Mouse (Mus musculus) olfactory bulb, adult 2 months (tissue): ENCODE data around the gene Itgal. TPM values are rescaled to one million over a fixed set of nuclear protein-coding genes. Genes with fewer than 3 reads are reported as not detected.
A peak's percentile ranks its signal among the peaks of the same experiment; 100 is the strongest.
"Not testable (repeated sequence)": the region's sequence is repeated elsewhere in the genome, so short reads cannot be mapped to it uniquely, and the experiment has no call there.

ENCODE experiments used
- H3K27ac ChIP-seq: fragments of 200-500 bp; 2 replicates; pipeline ENCODE4 v1.5.1; 2012; ENCODE audit warnings: low read depth, low read length; ENCODE audit not compliant: insufficient read depth
- H3K4me1 ChIP-seq: fragments of 200-500 bp; 2 replicates; pipeline ENCODE4 v1.6.1; 2012; ENCODE audit warnings: low read length; ENCODE audit not compliant: control insufficient read depth, insufficient read depth
- H3K4me3 ChIP-seq: fragments of 200-500 bp; 2 replicates; pipeline ENCODE4 v1.5.1; 2012; ENCODE audit warnings: mild to moderate bottlenecking, low read depth, low read length, moderate library complexity; ENCODE audit not compliant: insufficient read depth
- CTCF ChIP-seq: fragments of 200-500 bp; IDR thresholded peaks from 2 replicates; pipeline ENCODE4 v1.5.1; 2012; ENCODE audit warnings: low read depth, mild to moderate bottlenecking, low read length, moderate library complexity; ENCODE audit not compliant: insufficient read depth
- POLR2A ChIP-seq: fragments of 200-500 bp; IDR thresholded peaks from 2 replicates; pipeline ENCODE4 v1.6.1; 2012; ENCODE audit warnings: mild to moderate bottlenecking, low read depth, low read length, moderate library complexity; ENCODE audit not compliant: insufficient read depth
- WGBS: fragments of 180-500 bp; shearing (Covaris S2); methylation state at CpG from one replicate; pipeline ENCODE4 v1.1.7; 2018; 5-methylcytosine and 5-hydroxymethylcytosine counted together
- polyA plus RNA-seq: library from polyadenylated mRNA; stranded (reverse); fragments of >200 nt; gene quantifications from 2 replicates; pipeline ENCODE4 v1.2.4, GENCODE M21; 2012; ENCODE audit warnings: low replicate concordance; ENCODE audit not compliant: missing spikeins, insufficient read depth, insufficient read length

Itgal gene
- polyA plus RNA-seq, 1 experiment, result not detected

GRCm38 (mm10) chr7:127363475-127363921 lies 67.4 kb downstream of the Itgal start:
- peaks cover 10% of the 10 kb centered on the region for H3K4me1 ChIP-seq
- peak overlapping the region; percentile 23 for H3K4me3 ChIP-seq
- no peak for TF ChIP-seq CTCF
- no peak for TF ChIP-seq POLR2A
- H3K27ac ChIP-seq, result no peak overlapping the region
- WGBS, result 17% methylated on average over 24 of the region's 24 CpGs

- TF ChIP-seq CTCF (no peak), POLR2A (no peak)
- WGBS, result 57% methylated on average over 4 of the region's 4 CpGs
Measured at GRCm38 (mm10) chr7:127364166-127364565, 68.1 kb downstream of the Itgal start.

GRCm38 (mm10) chr7:127366249-127366648 lies 70.2 kb downstream of the Itgal start:
- Histone ChIP-seq H3K27ac (no peak overlapping the region), H3K4me1 (peaks cover 10% of the 10 kb centered on the region), H3K4me3 (no peak overlapping the region)
- WGBS, result 91% methylated on average over 3 of the region's 3 CpGs
- TF ChIP-seq CTCF (no peak), POLR2A (no peak)

More at GRCm38 (mm10) chr7:127364166-127364565, 68.1 kb downstream of the Itgal start:
- Histone ChIP-seq H3K4me3 (no peak overlapping the region), H3K4me1 (peaks cover 10% of the 10 kb centered on the region), H3K27ac (no peak overlapping the region)

- 89% methylated on average over 2 of the region's 2 CpGs for WGBS
- H3K4me1 ChIP-seq, result peaks cover 7% of the 10 kb centered on the region; the same call in 1 of the 2 replicates
- no peak overlapping the region for H3K27ac ChIP-seq
- TF ChIP-seq POLR2A, result no peak
- TF ChIP-seq CTCF, result no peak
- H3K4me3 ChIP-seq, result no peak overlapping the region
Measured at GRCm38 (mm10) chr7:127371213-127371612, 75.2 kb downstream of the Itgal start.

GRCm38 (mm10) chr7:127371870-127372269 lies 75.8 kb downstream of the Itgal start:
- 88% methylated on average over 3 of the region's 3 CpGs for WGBS
- not testable (repeated sequence) for H3K27ac ChIP-seq, H3K4me3 ChIP-seq, H3K4me1 ChIP-seq

GRCm38 (mm10) chr7:127375271-127376245 lies 79.5 kb downstream of the Itgal start, which contains the start of gene Zfp747:
Zfp747 (minus strand) TSS chr7:127376050.
- 1% methylated on average over 49 of the region's 49 CpGs for WGBS
- Histone ChIP-seq H3K4me3 (peak within 1 kb of the TSS; percentile 85), H3K27ac (0 out of 2 replicates have a peak within 1 kb of the TSS, but pooled peaks have one; percentile 54)
- TF ChIP-seq POLR2A (peak; percentile 66), CTCF (peak; percentile 54; the same call in 1 of the 2 replicates)
- H3K4me1 ChIP-seq, result not testable (repeated sequence)

GRCm38 (mm10) chr7:127378310-127378921 lies 82.4 kb downstream of the Itgal start:
- 82% methylated on average over 6 of the region's 6 CpGs for WGBS
- Histone ChIP-seq H3K27ac (no peak overlapping the region), H3K4me3 (no peak overlapping the region), H3K4me1 (peaks cover 7% of the 10 kb centered on the region; the same call in 1 of the 2 replicates)
- no peak for TF ChIP-seq CTCF
- no peak for TF ChIP-seq POLR2A

Other genes with a start within 250 kb of the Itgal start
- not detected in 2 replicates for gene Zg16, start 208.9 kb upstream of the Itgal start, polyA plus RNA-seq
- gene AI467606, start 204.9 kb upstream of the Itgal start, polyA plus RNA-seq, result not detected in 2 replicates
- not detected in 2 replicates for gene Qprt, start 174.0 kb upstream of the Itgal start, polyA plus RNA-seq
- not detected in 2 replicates for gene Spn, start 158.4 kb upstream of the Itgal start, polyA plus RNA-seq
- not detected in 2 replicates for gene Cd2bp2, start 100.2 kb upstream of the Itgal start, polyA plus RNA-seq
- not detected in 2 replicates for gene Tbc1d10b, start 87.8 kb upstream of the Itgal start, polyA plus RNA-seq
- not detected in 2 replicates for gene Mylpf, start 87.4 kb upstream of the Itgal start, polyA plus RNA-seq
- not detected in 2 replicates for gene Zfp553, start 63.2 kb upstream of the Itgal start, polyA plus RNA-seq
- gene Sept1, start 63.1 kb upstream of the Itgal start, polyA plus RNA-seq, result 2,394 TPM in 1 of 2 replicates, not detected in the other
- gene Zfp771, start 52.0 kb upstream of the Itgal start, polyA plus RNA-seq, result not detected in 2 replicates
- not detected in 2 replicates for gene Dctpp1, start 35.6 kb upstream of the Itgal start, polyA plus RNA-seq
- not detected in 2 replicates for gene Sephs2, start 22.2 kb upstream of the Itgal start, polyA plus RNA-seq
- gene Zfp768, start 49.3 kb downstream of the Itgal start, polyA plus RNA-seq, result not detected in 2 replicates
- not detected in 2 replicates for gene Zfp747, start 79.8 kb downstream of the Itgal start, polyA plus RNA-seq
- gene 9130019O22Rik, start 90.9 kb downstream of the Itgal start, polyA plus RNA-seq, result not detected in 2 replicates
- gene E430018J23Rik, start 97.4 kb downstream of the Itgal start, polyA plus RNA-seq, result not detected in 2 replicates
- gene Zfp764, start 110.6 kb downstream of the Itgal start, polyA plus RNA-seq, result not detected in 2 replicates
- gene Zfp688, start 125.8 kb downstream of the Itgal start, polyA plus RNA-seq, result not detected in 2 replicates
- not detected in 2 replicates for gene Zfp689, start 152.9 kb downstream of the Itgal start, polyA plus RNA-seq
- gene Prr14, start 163.4 kb downstream of the Itgal start, polyA plus RNA-seq, result not detected in 2 replicates
- gene Fbrs, start 182.9 kb downstream of the Itgal start, polyA plus RNA-seq, result not detected in 2 replicates
- 110 and 137 TPM in 2 replicates for gene Srcap, start 215.7 kb downstream of the Itgal start, polyA plus RNA-seq
- gene Gm42715, start 223.3 kb downstream of the Itgal start, polyA plus RNA-seq, result not detected in 2 replicates